Mouse (Mus musculus) thymus, adult 2 months (tissue): ENCODE data around the gene Ccdc117. TPM values are rescaled to one million over a fixed set of nuclear protein-coding genes. Genes with fewer than 3 reads are reported as not detected.
"Not testable (repeated sequence)": the region's sequence is repeated elsewhere in the genome, so short reads cannot be mapped to it uniquely, and the experiment has no call there.

ENCODE experiments used
- DNase-seq: peaks from one replicate; pipeline ENCODE4 v3.0.0; 2021
- H3K27ac ChIP-seq: fragments of 200-500 bp; 2 replicates; pipeline ENCODE4 v1.5.1; 2012; ENCODE audit warnings: low read length, control low read depth; ENCODE audit not compliant: control insufficient read depth, insufficient read depth
- H3K27me3 ChIP-seq: fragments of 200-500 bp; 2 replicates; pipeline ENCODE4 v1.6.1; 2012; ENCODE audit warnings: mild to moderate bottlenecking, low read length, moderate library complexity, mixed read lengths; ENCODE audit not compliant: control insufficient read depth, insufficient read depth
- H3K36me3 ChIP-seq: fragments of 200-500 bp; 2 replicates; pipeline ENCODE4 v1.6.1; 2012; ENCODE audit warnings: mild to moderate bottlenecking, low read length, moderate library complexity; ENCODE audit not compliant: control insufficient read depth, insufficient read depth
- H3K4me1 ChIP-seq: fragments of 200-500 bp; replicated peaks from 2 replicates; pipeline ENCODE4 v1.6.1; 2012; ENCODE audit warnings: low read length; ENCODE audit not compliant: control insufficient read depth, insufficient read depth
- H3K4me3 ChIP-seq: fragments of 200-500 bp; 2 replicates; pipeline ENCODE4 v1.5.1; 2012; ENCODE audit warnings: mild to moderate bottlenecking, low read length, control low read depth, moderate library complexity; ENCODE audit not compliant: control insufficient read depth, insufficient read depth
- CTCF ChIP-seq: fragments of 200-500 bp; IDR thresholded peaks from 2 replicates; pipeline ENCODE4 v1.5.1; 2012; ENCODE audit warnings: mild to moderate bottlenecking, control low read depth, low read length, moderate library complexity, borderline replicate concordance; ENCODE audit not compliant: control insufficient read depth, poor library complexity, insufficient read depth; ENCODE audit errors: extremely low read depth
- POLR2A ChIP-seq: fragments of 200-500 bp; IDR thresholded peaks from 2 replicates; pipeline ENCODE4 v1.6.1; 2012; ENCODE audit warnings: mild to moderate bottlenecking, low read length, control low read depth, moderate library complexity; ENCODE audit not compliant: control insufficient read depth, poor library complexity, insufficient read depth; ENCODE audit errors: extremely low read depth
- whole genome bisulfite sequencing: fragments of 180-500 bp; shearing (Covaris S2); methylation state at CpG from one replicate; pipeline ENCODE4 v1.1.7; 2018; 5-methylcytosine and 5-hydroxymethylcytosine counted together
- polyA plus RNA-seq: library from polyadenylated mRNA; depleted of rRNA; stranded (reverse); fragments of >200 nt; gene quantifications from 2 replicates; pipeline ENCODE4 v1.2.3, GENCODE M21; 2012

Gene Ccdc117
- polyA plus RNA-seq, 1 experiment, result 12.2 TPM

DNA sequence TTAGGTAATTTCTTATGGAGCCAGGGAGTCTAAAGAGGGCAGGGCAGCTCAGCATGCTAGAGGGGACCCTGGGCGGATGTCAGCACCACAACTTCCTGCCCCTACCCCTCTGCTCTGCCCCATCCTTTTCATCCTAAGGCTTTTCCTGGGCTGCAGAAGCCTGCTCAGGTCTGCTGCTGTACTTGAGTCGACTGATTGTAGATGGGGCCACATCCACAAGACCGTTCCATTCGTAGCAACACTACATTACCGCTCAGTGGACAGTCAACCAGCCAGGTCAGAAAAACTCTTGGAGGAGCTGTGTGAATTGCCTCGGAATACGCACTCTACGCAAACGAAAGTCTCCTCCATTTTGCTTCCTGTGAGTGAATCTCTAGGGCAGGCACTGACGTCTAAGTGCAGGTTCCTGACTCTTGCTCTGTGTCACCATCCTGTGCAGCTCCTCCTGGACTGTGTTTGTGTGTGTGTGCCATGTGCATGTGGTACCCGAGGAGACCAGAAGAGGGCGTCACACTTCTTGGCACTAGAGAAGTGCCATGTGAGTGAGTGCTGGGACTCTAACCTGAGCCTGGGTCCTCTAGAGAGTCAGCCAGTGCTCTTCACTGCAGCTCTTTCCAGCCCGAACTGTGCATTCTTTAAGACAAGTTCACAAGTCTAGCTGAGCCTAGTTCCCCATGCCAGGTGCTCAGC is 45.3 kb downstream of the Ccdc117 start:
- TF ChIP-seq CTCF, result peak; percentile 43; the same call in 1 of the 2 replicates
- TF ChIP-seq POLR2A, result no peak
- Histone ChIP-seq H3K4me3 (no peak overlapping the region), H3K4me1 (peaks cover 41% of the 10 kb centered on the region), H3K27me3 (no peaks in the 10 kb centered on the region), H3K27ac (peak overlapping the region; percentile 13; the same call in 1 of the 2 replicates), H3K36me3 (no peaks in the 10 kb centered on the region)
- WGBS, result 87% methylated on average over 13 of the region's 13 CpGs
- DNase-seq, result no peak

- Histone ChIP-seq H3K36me3 (no peaks in the 10 kb centered on the region), H3K27ac (no peak overlapping the region; the same call in 1 of the 2 replicates), H3K4me1 (peaks cover 34% of the 10 kb centered on the region), H3K27me3 (no peaks in the 10 kb centered on the region), H3K4me3 (no peak overlapping the region)
- TF ChIP-seq POLR2A, result no peak
- 96% methylated on average over 5 of the region's 5 CpGs for WGBS
- DNase-seq, result no peak
Measured at GRCm38 (mm10) chr11:5495906-5496305, 46.1 kb downstream of the Ccdc117 start.

DNA sequence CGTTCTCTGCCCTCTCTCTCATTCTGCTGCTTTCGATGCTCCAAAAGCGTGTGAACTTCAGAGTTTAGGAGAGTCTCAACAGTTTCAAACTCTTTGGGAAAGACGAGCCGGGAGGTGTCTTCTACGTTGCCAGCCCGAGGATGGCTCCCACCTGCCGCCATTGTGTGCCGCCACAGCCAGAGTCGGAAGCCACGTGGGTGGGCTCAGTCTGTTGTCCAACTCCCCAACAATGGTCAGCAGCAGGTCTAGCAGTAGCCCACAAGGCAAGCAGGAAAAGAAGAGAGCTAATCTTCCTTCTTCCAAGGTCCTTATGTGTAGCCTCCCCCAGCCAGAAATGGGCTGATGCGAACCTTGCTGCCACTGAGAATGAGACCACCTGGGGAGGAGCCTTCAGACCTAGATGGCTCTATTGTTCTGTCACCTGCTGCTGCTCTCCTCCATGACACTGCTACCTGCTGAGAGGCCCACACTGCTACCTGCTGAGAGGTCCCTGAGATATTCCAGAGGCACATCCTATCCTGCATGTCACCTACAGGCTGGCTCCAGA is 46.6 kb downstream of the Ccdc117 start:
- H3K36me3 ChIP-seq, result no peaks in the 10 kb centered on the region

GRCm38 (mm10) chr11:5493869-5494268 is 48.1 kb downstream of the Ccdc117 start:
- WGBS, result 86% methylated on average over 2 of the region's 2 CpGs
- H3K36me3 ChIP-seq, result no peaks in the 10 kb centered on the region
- no peak for TF ChIP-seq CTCF
- TF ChIP-seq POLR2A, result no peak
- H3K27me3 ChIP-seq, result no peaks in the 10 kb centered on the region
- no peak overlapping the region for H3K4me3 ChIP-seq
- no peak for DNase-seq
- no peak overlapping the region for H3K27ac ChIP-seq
- peaks cover 17% of the 10 kb centered on the region for H3K4me1 ChIP-seq

More for the DNA sequence above, 46.6 kb downstream of the Ccdc117 start:
- Histone ChIP-seq H3K4me3 (no peak overlapping the region), H3K4me1 (peaks cover 31% of the 10 kb centered on the region), H3K27me3 (no peaks in the 10 kb centered on the region), H3K27ac (no peak overlapping the region)
- no peak for TF ChIP-seq POLR2A
- WGBS, result 96% methylated on average over 12 of the region's 12 CpGs
- no peak for DNase-seq

DNA sequence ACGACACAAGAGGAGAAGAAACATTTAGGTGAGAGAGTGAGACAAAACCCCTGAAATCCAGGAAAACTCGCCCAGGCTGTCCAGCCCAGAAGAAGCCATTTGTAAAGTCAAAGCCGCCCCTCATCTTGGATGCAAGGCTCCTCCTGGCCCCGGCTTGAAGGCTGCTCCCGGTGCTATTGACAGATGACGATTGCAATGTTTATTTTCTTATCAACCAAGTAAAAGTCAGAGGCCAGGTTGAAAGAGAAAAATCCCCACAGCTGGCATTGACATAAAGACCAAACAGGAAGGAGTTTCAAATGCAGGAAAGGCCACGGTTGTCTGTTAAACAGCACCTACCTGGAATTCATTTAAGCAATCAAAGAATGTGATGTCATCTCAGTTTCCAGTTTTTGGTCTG is 50.1 kb downstream of the Ccdc117 start:
- Histone ChIP-seq H3K27ac (no peak overlapping the region), H3K4me1 (peaks cover 13% of the 10 kb centered on the region)
- 76% methylated on average over 7 of the region's 7 CpGs for WGBS

DNA sequence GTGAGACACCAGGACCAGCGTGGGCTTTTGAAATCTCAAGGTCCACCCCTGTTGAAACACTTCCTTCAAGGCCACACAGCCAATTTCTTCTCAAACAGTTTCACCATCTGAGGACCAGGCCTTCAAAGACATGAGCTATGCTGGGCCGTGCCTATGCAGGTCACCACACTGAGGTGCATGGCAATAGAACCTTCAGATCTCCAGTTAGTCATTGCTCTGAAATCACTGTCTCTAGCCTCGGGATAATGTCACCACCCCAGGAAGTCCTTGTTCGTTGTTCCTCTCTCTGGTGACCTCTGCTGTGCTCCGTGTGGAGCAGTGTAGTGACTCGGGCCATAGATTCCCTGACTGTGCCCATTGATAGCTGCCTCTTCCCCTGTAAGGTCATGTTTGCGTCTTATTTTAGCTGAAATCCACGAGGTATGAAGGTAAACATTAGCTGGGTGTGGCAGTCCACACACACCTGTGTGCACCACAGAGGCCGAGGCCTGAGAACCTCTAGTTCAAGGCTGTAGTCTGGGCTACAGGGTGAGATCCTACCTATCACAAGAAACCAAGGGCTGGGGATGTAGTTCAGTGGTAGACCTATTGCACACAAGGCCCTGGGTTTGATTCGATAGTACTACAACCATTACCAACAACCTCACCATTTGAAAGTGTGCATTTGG is 50.9 kb downstream of the Ccdc117 start:
- Histone ChIP-seq H3K36me3 (no peaks in the 10 kb centered on the region), H3K4me1 (peaks cover 8% of the 10 kb centered on the region), H3K27ac (no peak overlapping the region), H3K4me3 (no peak overlapping the region), H3K27me3 (no peaks in the 10 kb centered on the region)
- 89% methylated on average over 10 of the region's 10 CpGs for WGBS
- no peak for DNase-seq
- TF ChIP-seq POLR2A (no peak), CTCF (no peak)

More for the DNA sequence above, 50.1 kb downstream of the Ccdc117 start:
- Histone ChIP-seq H3K27me3 (no peaks in the 10 kb centered on the region), H3K36me3 (no peaks in the 10 kb centered on the region), H3K4me3 (no peak overlapping the region)
- no peak for DNase-seq
- no peak for TF ChIP-seq CTCF
- TF ChIP-seq POLR2A, result no peak

- not testable (repeated sequence) for DNase-seq, H3K27ac ChIP-seq, H3K36me3 ChIP-seq, H3K4me3 ChIP-seq, H3K4me1 ChIP-seq, H3K27me3 ChIP-seq
- 94% methylated on average over 10 of the region's 10 CpGs for WGBS
Measured at GRCm38 (mm10) chr11:5489433-5489832, 52.6 kb downstream of the Ccdc117 start.
